Mouse (Mus musculus) T-helper 2 cell (primary cell): Measurements from ENCODE around the gene Emp3.

Source experiments
- in situ Hi-C: fragments of 300-600 bp; cut with MboI, MseI; formaldehyde crosslinking; loops from one replicate; pipeline ENCODE4 v1.15.1; 2025; ENCODE audit warnings: high pct_unique_total_duplicates

Emp3 gene

DNA sequence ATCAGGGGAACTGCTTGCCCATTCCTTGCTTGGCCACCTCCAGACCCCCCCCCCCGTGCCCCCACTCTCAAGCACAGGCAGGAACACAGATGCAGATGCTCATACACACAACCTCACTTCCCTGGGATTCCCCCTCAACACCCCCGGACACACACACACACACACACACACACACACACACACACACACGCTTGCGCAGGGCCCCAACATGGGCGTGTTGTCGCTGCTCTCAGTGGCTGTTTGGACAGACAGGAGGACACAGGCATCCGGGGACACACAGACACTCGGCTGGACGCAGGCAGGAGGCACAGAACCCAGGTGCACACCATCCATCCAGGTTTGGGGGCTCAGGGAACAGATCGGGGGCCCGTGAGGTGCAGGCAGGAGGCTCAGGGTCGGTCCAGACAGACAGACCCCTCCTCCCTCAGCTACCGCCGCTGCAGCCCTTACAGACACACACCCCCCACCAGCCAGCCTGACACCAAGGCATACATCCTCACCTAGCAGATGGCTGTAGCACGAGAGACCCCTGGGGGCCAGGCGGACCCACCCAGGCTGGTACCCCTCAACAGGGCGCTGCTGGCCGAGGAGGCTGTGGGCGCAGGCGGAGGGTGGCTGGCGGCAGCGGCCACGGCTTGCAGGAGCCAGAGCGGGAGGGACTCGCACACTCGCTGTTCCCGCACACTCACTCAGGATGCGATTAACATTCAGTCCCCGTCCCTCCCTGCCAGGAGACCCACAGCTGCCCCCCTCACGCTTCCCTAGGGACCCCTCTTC, 50.7 kb downstream of the Emp3 start:
- in situ Hi-C loops = no loop called here

DNA sequence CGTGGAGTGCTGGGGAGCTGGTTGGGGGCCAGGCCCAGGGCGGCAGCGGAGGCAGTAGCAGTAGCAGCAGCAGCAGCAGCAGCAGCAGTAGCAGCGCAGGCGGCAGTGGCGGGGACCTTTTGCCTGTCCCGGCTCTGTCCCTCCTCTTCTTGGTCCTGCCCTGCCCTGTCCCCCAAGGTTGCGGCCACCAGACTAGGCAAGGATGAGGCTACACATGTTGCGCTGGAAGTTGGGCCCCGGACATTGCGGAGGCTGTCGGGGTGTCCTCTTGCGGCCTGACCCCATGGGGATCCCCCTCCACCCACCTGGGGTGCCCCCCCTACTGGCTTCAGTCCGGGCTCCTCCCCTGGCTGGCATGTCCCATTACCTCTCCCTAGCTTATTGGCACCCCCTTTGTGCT, 51.4 kb downstream of the Emp3 start:
- in situ Hi-C loops = no loop called here

GRCm38 (mm10) chr7:45869107-45869670, 52.0 kb downstream of the Emp3 start:
- in situ Hi-C loops = no loop called here
